Mouse (Mus musculus) Muller cell, postnatal 12 days (primary cell): ENCODE measurements around the gene Nccrp1.
"Not testable (repeated sequence)": the region's sequence is repeated elsewhere in the genome, so short reads cannot be mapped to it uniquely, and the experiment has no call there.

ENCODE experiments used
- DNase-seq: peaks from one replicate; pipeline ENCODE4 v3.0.0-alpha.2; 2015; ENCODE audit errors: inconsistent ontology term

The Nccrp1 gene

GRCm38 (mm10) chr7:28522536-28522935 is 24.5 kb downstream of the Nccrp1 start, which contains the start of gene Ifnl3:
Ifnl3 (plus strand) TSS chr7:28522836.
- DNase-seq = not testable (repeated sequence)

GRCm38 (mm10) chr7:28511441-28511840 is 35.6 kb downstream of the Nccrp1 start:
- DNase-seq = no peak

GRCm38 (mm10) chr7:28510405-28510974 is 36.6 kb downstream of the Nccrp1 start, which contains the start of gene Ifnl2:
Ifnl2 (minus strand) TSS chr7:28510455.
- DNase-seq = not testable (repeated sequence)

GRCm38 (mm10) chr7:28509121-28509520 is 37.9 kb downstream of the Nccrp1 start:
- DNase-seq = not testable (repeated sequence)

- DNase-seq = peak; percentile 46
Measured at GRCm38 (mm10) chr7:28505585-28505984, 41.5 kb downstream of the Nccrp1 start.

GRCm38 (mm10) chr7:28495426-28495825 is 51.6 kb downstream of the Nccrp1 start:
- DNase-seq = no peak
